Mouse (Mus musculus) ES-Bruce4 (cell line): ENCODE data around the gene Rbfox3. TPM values are rescaled to one million over a fixed set of nuclear protein-coding genes. Genes with fewer than 3 reads are reported as not detected.

Experiments
- H3K27ac ChIP-seq: 2 replicates; pipeline ENCODE4 v1.5.1; 2012; ENCODE audit warnings: low read length, inconsistent platforms; ENCODE audit not compliant: insufficient read depth
- H3K27me3 ChIP-seq: 2 replicates; pipeline ENCODE4 v1.6.1; 2012; ENCODE audit warnings: mild to moderate bottlenecking, low read length, inconsistent platforms; ENCODE audit not compliant: control insufficient read depth, poor library complexity, insufficient read depth, severe bottlenecking
- H3K36me3 ChIP-seq: 2 replicates; pipeline ENCODE4 v1.6.1; 2012; ENCODE audit warnings: inconsistent platforms, mild to moderate bottlenecking, low read length, moderate library complexity; ENCODE audit not compliant: control insufficient read depth, poor library complexity, insufficient read depth, severe bottlenecking
- H3K4me1 ChIP-seq: one replicate; pipeline ENCODE4 v1.8.1; 2011; ENCODE audit warnings: low read length; ENCODE audit not compliant: control insufficient read depth, insufficient read depth
- H3K4me3 ChIP-seq: 2 replicates; pipeline ENCODE4 v1.5.1; 2011; ENCODE audit warnings: low read depth, mild to moderate bottlenecking, low read length
- H3K9ac ChIP-seq: 2 replicates; pipeline ENCODE4 v1.6.1; 2012; ENCODE audit warnings: low read depth, mild to moderate bottlenecking, inconsistent platforms; ENCODE audit not compliant: poor library complexity, severe bottlenecking
- H3K9me3 ChIP-seq: replicated peaks from 2 replicates; pipeline ENCODE4 v1.6.1; 2012; ENCODE audit warnings: mild to moderate bottlenecking, low read length, inconsistent platforms; ENCODE audit not compliant: control insufficient read depth, poor library complexity, insufficient read depth, severe bottlenecking
- CTCF ChIP-seq: IDR thresholded peaks from one replicate; pipeline ENCODE4 v1.8.1; 2011; ENCODE audit warnings: low read depth, low read length
- EP300 ChIP-seq: IDR thresholded peaks from 2 replicates; pipeline ENCODE4 v1.6.1; 2011; ENCODE audit warnings: low read depth, low read length; ENCODE audit not compliant: insufficient read depth
- POLR2A ChIP-seq: IDR thresholded peaks from one replicate; pipeline ENCODE4 v1.8.1; 2011; ENCODE audit warnings: low read length; ENCODE audit not compliant: insufficient read depth
- polyA plus RNA-seq: library from polyadenylated mRNA; stranded (reverse); fragments of >200 nt; gene quantifications from 2 replicates; pipeline ENCODE4 v1.2.4, GENCODE M21; 2011; ENCODE audit warnings: low read depth; ENCODE audit not compliant: missing spikeins, insufficient read depth, insufficient read length

The Rbfox3 gene
- polyA plus RNA-seq, 1 experiment: 0.85 TPM

GRCm38 (mm10) chr11:118818528-118818927 is 92.9 kb downstream of the Rbfox3 start:
- H3K9ac ChIP-seq: no peak overlapping the region
- no peak overlapping the region for H3K27ac ChIP-seq

GRCm38 (mm10) chr11:118815118-118815517 is 96.3 kb downstream of the Rbfox3 start:
- Histone ChIP-seq H3K27me3 (no peaks in the 10 kb centered on the region), H3K4me3 (no peak overlapping the region), H3K4me1 (no peaks in the 10 kb centered on the region), H3K9me3 (no peaks in the 10 kb centered on the region), H3K36me3 (no peaks in the 10 kb centered on the region), H3K9ac (no peak overlapping the region), H3K27ac (no peak overlapping the region)
- TF ChIP-seq CTCF (no peak), POLR2A (no peak), EP300 (no peak)

More at GRCm38 (mm10) chr11:118818528-118818927, 92.9 kb downstream of the Rbfox3 start:
- Histone ChIP-seq H3K36me3 (no peaks in the 10 kb centered on the region), H3K9me3 (no peaks in the 10 kb centered on the region), H3K27me3 (no peaks in the 10 kb centered on the region), H3K4me3 (no peak overlapping the region), H3K4me1 (no peaks in the 10 kb centered on the region)
- TF ChIP-seq CTCF: no peak
- TF ChIP-seq EP300: no peak

GRCm38 (mm10) chr11:118813942-118814341 is 97.5 kb downstream of the Rbfox3 start:
- no peak overlapping the region for H3K9ac ChIP-seq
- H3K4me1 ChIP-seq: no peaks in the 10 kb centered on the region
- H3K27me3 ChIP-seq: no peaks in the 10 kb centered on the region
- H3K27ac ChIP-seq: no peak overlapping the region
- no peak overlapping the region for H3K4me3 ChIP-seq
- TF ChIP-seq CTCF (no peak), POLR2A (no peak), EP300 (no peak)
- no peaks in the 10 kb centered on the region for H3K36me3 ChIP-seq
- H3K9me3 ChIP-seq: no peaks in the 10 kb centered on the region

GRCm38 (mm10) chr11:118811404-118811803 is 100.0 kb downstream of the Rbfox3 start:
- Histone ChIP-seq H3K4me3 (no peak overlapping the region), H3K27me3 (no peaks in the 10 kb centered on the region), H3K9me3 (no peaks in the 10 kb centered on the region), H3K4me1 (no peaks in the 10 kb centered on the region), H3K36me3 (no peaks in the 10 kb centered on the region), H3K9ac (no peak overlapping the region), H3K27ac (no peak overlapping the region)
- TF ChIP-seq POLR2A (no peak), EP300 (no peak), CTCF (no peak)

GRCm38 (mm10) chr11:118807511-118807910 is 103.9 kb downstream of the Rbfox3 start:
- Histone ChIP-seq H3K4me3 (no peak overlapping the region), H3K9me3 (no peaks in the 10 kb centered on the region), H3K27me3 (no peaks in the 10 kb centered on the region), H3K27ac (no peak overlapping the region), H3K36me3 (no peaks in the 10 kb centered on the region), H3K9ac (no peak overlapping the region), H3K4me1 (no peaks in the 10 kb centered on the region)
- TF ChIP-seq EP300: no peak
- TF ChIP-seq CTCF: no peak
- TF ChIP-seq POLR2A: no peak

GRCm38 (mm10) chr11:118794856-118795602 is 116.4 kb downstream of the Rbfox3 start:
- Histone ChIP-seq H3K9ac (no peak overlapping the region), H3K27me3 (no peaks in the 10 kb centered on the region), H3K4me1 (no peaks in the 10 kb centered on the region), H3K27ac (no peak overlapping the region), H3K36me3 (no peaks in the 10 kb centered on the region), H3K4me3 (no peak overlapping the region), H3K9me3 (no peaks in the 10 kb centered on the region)
- no peak for TF ChIP-seq EP300
- TF ChIP-seq CTCF: no peak
- TF ChIP-seq POLR2A: no peak
